Mouse (Mus musculus): Measurements from ENCODE around the gene Hoxc11.

The Hoxc11 gene

DNA sequence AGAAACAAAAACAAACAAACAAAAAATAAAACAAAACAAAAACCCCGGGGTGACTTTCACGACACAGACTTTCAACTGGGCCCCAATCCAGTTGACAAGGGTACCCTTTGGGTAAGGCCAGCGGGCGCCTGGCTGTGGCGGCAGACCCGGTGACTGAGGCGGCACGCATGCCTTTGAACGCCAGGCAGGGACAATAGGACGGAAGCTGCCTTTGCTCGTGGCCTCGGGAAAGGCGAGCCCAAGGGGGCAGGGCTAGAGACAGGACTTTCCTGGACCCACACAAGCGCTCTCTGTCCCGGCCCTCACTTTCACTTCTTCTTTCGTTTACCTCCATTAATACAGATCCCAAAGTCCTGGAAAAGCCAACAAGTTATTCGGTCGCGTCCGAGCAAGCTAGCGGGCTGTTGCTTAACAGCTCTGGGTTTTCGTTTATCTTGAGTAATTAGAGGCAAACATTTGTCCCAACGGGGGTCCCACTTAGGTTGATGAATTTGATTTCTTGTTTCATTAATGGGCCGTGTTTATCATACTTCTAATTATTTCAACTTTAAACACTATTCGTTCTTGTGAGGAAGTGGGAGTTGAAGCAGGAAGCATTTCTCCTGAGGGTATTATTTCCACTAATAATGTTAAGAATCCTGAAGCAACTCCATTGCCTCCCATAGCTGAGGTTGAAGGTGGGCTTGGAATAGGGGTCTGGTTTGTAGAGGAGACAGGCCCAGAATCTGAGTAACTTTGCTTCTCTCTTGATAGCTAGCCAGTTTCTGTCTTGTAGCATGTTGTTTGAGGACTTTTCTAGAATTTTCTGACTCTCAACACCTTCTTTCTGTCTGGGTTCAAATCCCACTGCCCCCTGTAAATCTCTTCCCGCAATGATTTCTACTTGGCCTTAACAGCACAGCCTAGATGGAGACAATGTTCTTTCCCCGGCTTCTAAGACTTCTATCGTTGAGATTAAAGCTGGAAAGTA is 9.7 kb downstream of the Hoxc11 start:
- peak in 1 of 2 experiments; percentile 54 for DNase-seq (ENCODE audit: inconsistent age in 2 of 2, low spot score in 1 of 2)

DNA sequence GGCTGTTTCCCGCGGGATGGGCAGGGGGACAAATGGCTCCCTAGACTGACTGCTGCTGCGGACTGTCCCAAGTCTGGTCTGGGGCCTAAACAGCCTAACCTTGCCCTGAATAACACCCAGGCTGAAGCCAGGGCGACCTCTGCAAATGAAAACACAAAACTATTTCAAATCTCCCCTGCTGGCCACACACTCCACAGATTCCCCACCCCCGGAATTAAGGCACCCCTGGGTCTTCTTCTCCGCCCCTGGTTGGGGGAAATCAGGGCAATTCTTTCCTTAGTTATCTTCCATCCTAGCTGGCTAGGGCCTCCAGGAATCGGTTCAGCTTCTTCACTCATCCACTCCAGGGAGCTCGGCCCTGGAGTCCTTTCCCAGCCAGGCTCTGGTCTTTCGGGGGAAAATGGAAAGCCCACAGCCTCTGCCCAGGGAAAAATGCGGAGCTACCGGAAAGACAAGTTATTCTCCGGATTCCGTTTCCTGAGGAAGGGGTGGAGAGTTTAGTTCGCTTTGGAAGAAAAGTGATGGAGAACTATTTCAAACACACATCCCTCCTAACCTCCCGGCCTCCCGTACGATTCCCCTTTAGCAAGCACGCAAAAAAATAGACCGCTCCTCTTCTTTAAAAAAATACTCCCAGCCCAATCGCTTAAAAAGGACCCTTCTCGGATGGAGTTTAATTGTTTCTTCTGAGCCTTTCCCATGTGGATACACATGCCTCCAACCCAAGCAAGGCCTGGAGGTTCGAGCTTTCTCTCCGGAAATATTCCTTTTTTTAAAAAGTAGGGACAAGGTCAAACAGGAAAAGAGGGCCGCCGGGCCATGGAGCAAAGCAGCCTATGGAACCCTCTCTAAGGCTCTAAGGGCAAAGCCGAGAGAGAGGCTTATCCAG is 11.0 kb downstream of the Hoxc11 start:
- DNase-seq (ENCODE audit: inconsistent age in 2 of 2, low spot score in 1 of 2), result peak in 1 of 2 experiments; percentile 29

- peak; percentile 81 to 94 for DNase-seq (ENCODE audit: inconsistent age in 2 of 2, low spot score in 1 of 2)
These were observed 11.9 kb downstream of the Hoxc11 start for GRCm38 (mm10) chr15:102965892-102966775.

DNA sequence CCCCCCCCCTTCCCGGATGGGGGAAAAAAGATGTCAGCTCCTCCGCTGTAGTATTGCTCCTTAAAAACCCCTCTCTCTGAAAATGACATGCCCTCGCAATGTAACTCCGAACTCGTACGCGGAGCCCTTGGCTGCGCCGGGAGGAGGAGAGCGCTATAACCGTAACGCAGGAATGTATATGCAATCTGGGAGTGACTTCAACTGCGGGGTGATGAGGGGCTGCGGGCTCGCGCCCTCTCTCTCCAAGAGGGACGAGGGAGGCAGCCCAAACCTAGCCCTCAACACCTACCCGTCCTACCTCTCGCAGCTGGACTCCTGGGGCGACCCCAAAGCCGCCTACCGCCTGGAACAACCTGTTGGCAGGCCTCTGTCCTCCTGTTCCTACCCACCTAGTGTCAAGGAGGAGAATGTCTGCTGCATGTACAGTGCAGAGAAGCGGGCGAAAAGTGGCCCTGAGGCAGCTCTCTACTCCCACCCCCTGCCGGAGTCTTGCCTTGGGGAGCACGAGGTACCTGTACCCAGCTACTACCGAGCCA is 12.6 kb downstream of the Hoxc11 start, which contains the start of gene Hoxc10:
Hoxc10 (plus strand) TSS at position 21 of the 536 bp plus-strand sequence.
- no peak for DNase-seq (ENCODE audit: inconsistent age in 2 of 2, low spot score in 1 of 2)

DNA sequence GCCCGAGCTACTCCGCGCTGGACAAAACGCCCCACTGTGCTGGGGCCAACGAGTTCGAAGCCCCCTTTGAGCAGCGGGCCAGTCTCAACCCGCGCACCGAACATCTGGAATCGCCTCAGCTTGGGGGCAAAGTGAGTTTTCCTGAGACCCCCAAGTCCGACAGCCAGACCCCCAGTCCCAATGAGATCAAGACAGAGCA is 13.0 kb downstream of the Hoxc11 start, which contains the start of gene Hoxc5:
Hoxc5 (plus strand) TSS at position 132 of the 199 bp plus-strand sequence.
- DNase-seq (ENCODE audit: inconsistent age in 2 of 2, low spot score in 1 of 2), result no peak

GRCm38 (mm10) chr15:102967511-102968397 is 13.5 kb downstream of the Hoxc11 start:
- peak in 1 of 2 experiments; percentile 32 for DNase-seq (ENCODE audit: inconsistent age in 2 of 2, low spot score in 1 of 2)

- DNase-seq (ENCODE audit: inconsistent age in 2 of 2, low spot score in 1 of 2), result no peak
These were observed 15.1 kb downstream of the Hoxc11 start for GRCm38 (mm10) chr15:102969296-102969695.

GRCm38 (mm10) chr15:102970740-102971139 is 16.5 kb downstream of the Hoxc11 start:
- peak in 1 of 2 experiments; percentile 69 for DNase-seq (ENCODE audit: inconsistent age in 2 of 2, low spot score in 1 of 2)

GRCm38 (mm10) chr15:102972254-102972653 is 18.0 kb downstream of the Hoxc11 start:
- no peak for DNase-seq (ENCODE audit: inconsistent age in 2 of 2, low spot score in 1 of 2)

DNA sequence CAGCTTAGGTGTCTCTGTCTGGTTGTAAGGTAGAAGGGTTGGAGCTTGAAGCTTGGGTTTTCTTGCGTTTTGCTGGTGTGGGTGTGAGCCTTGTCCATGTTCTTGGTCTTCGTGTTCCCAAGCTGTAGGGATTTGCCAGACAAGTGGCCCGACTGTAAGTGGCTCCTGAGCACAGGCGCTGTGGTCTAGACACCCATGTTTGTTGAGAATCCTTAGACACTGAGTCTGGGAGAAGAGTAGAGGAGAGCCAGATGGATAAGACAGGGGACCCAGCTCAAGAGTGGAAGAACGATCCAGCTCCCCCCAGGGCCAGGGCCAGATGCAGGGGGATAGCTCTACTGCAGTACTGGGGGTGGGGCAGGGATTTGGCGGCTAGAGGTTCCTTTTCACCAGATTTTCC is 18.5 kb downstream of the Hoxc11 start:
- no peak for DNase-seq (ENCODE audit: inconsistent age in 2 of 2, low spot score in 1 of 2)

- no peak for DNase-seq (ENCODE audit: inconsistent age in 2 of 2, low spot score in 1 of 2)
These were observed 20.8 kb downstream of the Hoxc11 start for GRCm38 (mm10) chr15:102975034-102975433.

- DNase-seq (ENCODE audit: inconsistent age in 2 of 2, low spot score in 1 of 2), result no peak
These were observed 21.5 kb downstream of the Hoxc11 start for GRCm38 (mm10) chr15:102975688-102976111.

DNA sequence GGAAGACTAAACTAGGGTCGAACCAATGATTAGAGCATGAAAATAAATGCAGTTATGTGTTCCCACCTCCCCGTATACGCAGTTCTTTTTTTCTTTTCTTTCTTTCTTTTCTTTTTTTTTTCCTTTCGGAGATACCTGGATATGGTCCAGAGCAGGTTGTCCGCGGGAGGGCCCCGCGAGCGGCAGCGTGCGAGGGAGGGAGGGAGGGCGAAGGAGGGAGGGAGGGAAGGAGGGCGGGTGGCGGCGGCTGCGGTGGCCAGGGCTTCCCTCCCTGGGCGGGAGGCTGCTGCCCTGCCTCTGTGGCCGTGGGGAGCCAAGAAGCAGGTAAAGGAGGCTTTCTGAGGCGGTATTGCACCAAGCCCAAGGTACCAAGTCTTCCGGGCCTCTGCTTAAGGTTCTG is 21.9 kb downstream of the Hoxc11 start, which contains the start of gene Hoxc9:
Hoxc9 (plus strand) TSS at position 269 of the 400 bp plus-strand sequence.
- DNase-seq (ENCODE audit: inconsistent age in 2 of 2, low spot score in 1 of 2), result no peak

GRCm38 (mm10) chr15:102976631-102977422 is 22.6 kb downstream of the Hoxc11 start:
- peak in 1 of 2 experiments; percentile 66 for DNase-seq (ENCODE audit: inconsistent age in 2 of 2, low spot score in 1 of 2)

GRCm38 (mm10) chr15:102977423-102977974 is 23.3 kb downstream of the Hoxc11 start:
- DNase-seq (ENCODE audit: inconsistent age in 2 of 2, low spot score in 1 of 2), result no peak

DNA sequence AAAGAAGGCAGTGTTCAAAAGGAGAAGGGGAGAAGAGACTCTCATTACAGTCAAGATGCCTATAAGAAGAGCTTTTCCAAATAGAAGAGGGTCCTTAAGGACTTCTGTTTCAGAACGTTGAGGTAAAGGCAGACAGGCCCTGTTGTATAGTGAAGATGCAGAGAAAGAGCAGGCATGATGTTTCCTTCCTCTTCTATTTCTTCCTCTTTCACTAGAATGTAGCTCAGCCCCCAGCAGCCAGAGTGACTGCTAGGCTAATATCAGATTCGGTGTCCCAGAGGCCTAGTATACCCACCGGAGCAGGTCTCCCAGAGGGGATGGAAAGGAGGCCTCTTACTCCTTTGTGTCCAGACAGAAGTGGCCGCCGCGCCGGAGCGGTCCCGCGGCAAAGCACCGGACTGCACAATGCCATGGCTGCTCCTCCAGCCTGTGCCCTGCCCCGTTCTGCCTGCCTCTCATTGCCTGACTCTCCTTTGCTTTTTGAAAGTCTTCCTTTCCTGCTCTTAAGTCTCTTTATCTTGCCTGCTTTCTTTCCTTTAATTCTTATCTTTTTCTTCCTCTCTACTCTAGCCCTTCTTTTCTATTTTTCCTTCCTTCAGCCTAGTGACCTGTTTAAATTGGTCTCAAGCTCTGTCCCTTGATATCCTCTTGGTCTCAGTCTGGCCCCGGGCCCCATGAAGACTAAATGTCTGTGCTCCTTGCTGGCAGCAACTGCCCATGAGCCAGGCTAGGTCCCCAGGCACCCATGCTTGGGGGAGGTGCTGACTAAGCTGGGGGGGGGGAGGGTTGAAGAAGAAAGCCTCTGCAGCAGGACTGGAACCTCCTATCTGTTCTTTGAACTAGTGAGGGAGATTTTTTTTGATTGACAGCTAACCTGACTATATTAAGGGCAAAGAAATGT is 24.6 kb downstream of the Hoxc11 start:
- DNase-seq (ENCODE audit: inconsistent age in 2 of 2, low spot score in 1 of 2), result no peak

DNA sequence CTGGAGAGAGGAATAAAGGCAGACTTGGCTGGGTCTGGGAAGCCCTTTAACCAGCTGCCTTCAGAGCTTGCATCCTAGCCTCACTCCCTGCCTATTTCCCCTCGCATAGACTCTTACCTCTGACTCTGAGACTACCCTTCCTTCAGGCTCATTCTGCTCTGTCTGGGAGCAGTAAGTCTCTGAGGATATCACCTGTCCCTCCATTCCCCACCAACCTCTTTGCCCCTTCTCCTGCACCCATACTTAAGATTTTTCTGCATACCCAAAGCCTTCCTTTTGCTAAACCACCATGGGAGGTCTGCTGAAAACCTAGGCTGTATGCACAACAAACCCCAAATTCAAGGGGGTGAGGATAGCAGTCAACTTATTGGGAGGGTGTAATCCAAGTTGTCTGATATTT is 25.7 kb downstream of the Hoxc11 start:
- DNase-seq (ENCODE audit: inconsistent age in 2 of 2, low spot score in 1 of 2), result no peak
